Mouse (Mus musculus) limb, embryonic 12.5 days (tissue): ENCODE data around the gene Mocs3. TPM values are rescaled to one million over a fixed set of nuclear protein-coding genes. Genes with fewer than 3 reads are reported as not detected.
A peak's percentile ranks its signal among the peaks of the same experiment; 100 is the strongest.

Experiments used
- ATAC-seq: fragments of 200-750 bp; cut with Nextera tagmentation; 2 replicates; pipeline ENCODE4 v1.8.0; 2017; ENCODE audit warnings: low read depth, moderate TSS enrichment; ENCODE audit not compliant: insufficient number of reproducible peaks, insufficient read depth, low FRiP score, low TSS enrichment
- H3K27ac ChIP-seq: fragments of 300-500 bp; sonication (generic); 2 replicates; pipeline ENCODE4 v1.5.1; 2016; ENCODE audit warnings: mild to moderate bottlenecking, moderate library complexity
- H3K27me3 ChIP-seq: fragments of 300-500 bp; sonication (generic); 2 replicates; pipeline ENCODE4 v1.6.1; 2016; ENCODE audit warnings: mild to moderate bottlenecking, moderate library complexity
- H3K36me3 ChIP-seq: fragments of 300-500 bp; sonication (generic); 2 replicates; pipeline ENCODE4 v1.6.1; 2016; ENCODE audit warnings: mild to moderate bottlenecking, moderate library complexity
- H3K4me1 ChIP-seq: fragments of 300-500 bp; sonication (generic); replicated peaks from 2 replicates; pipeline ENCODE4 v1.6.1; 2016
- H3K4me2 ChIP-seq: fragments of 300-500 bp; sonication (generic); 2 replicates; pipeline ENCODE4 v1.6.1; 2016; ENCODE audit warnings: mild to moderate bottlenecking, moderate library complexity
- H3K4me3 ChIP-seq: fragments of 300-500 bp; sonication (generic); replicated peaks from 2 replicates; pipeline ENCODE4 v1.5.1; 2016; ENCODE audit warnings: mild to moderate bottlenecking
- H3K9ac ChIP-seq: fragments of 300-500 bp; sonication (generic); replicated peaks from 2 replicates; pipeline ENCODE4 v1.6.1; 2016; ENCODE audit warnings: mild to moderate bottlenecking, moderate library complexity
- H3K9me3 ChIP-seq: fragments of 300-500 bp; sonication (generic); 2 replicates; pipeline ENCODE4 v1.6.1; 2016; ENCODE audit warnings: mild to moderate bottlenecking, moderate library complexity
- WGBS: fragments of 180-500 bp; shearing (Covaris S2); methylation state at CpG from one replicate; pipeline ENCODE4 v1.1.7; 2016; 5-methylcytosine and 5-hydroxymethylcytosine counted together
- polyA plus RNA-seq: library from polyadenylated mRNA; unstranded; fragments of >200 nt; fragmentation: Nextera tagmentation; extraction: Ambion mirVana; gene quantifications from 2 replicates; pipeline ENCODE4 v1.2.1, GENCODE M21; 2016

Mocs3 gene
- polyA plus RNA-seq, 1 experiment from 2014 or later: 10.8 TPM

GRCm38 (mm10) chr2:168206725-168207644, 23.4 kb upstream of the Mocs3 start, which contains the start of gene Adnp:
TSS of gene Adnp (minus strand) at chr2:168207112.
- Histone ChIP-seq H3K4me3 (peak within 1 kb of the TSS; percentile 99), H3K27me3 (no peaks in the 10 kb centered on the region), H3K36me3 (peaks cover 61% of the 10 kb centered on the region), H3K27ac (peak within 1 kb of the TSS; percentile 99), H3K4me1 (peaks cover 11% of the 10 kb centered on the region), H3K9me3 (0 out of 2 replicates have a peak, but pooled peaks cover 4% of the 10 kb centered on the region), H3K9ac (peak within 1 kb of the TSS; percentile 100), H3K4me2 (peak within 1 kb of the TSS; percentile 68)
- 0% methylated on average over 45 of the region's 89 CpGs for WGBS
- ATAC-seq: peak; percentile 87

GRCm38 (mm10) chr2:168207883-168208282, 22.5 kb upstream of the Mocs3 start:
- Histone ChIP-seq H3K27ac (peak overlapping the region; percentile 99), H3K27me3 (no peaks in the 10 kb centered on the region), H3K9me3 (0 out of 2 replicates have a peak, but pooled peaks cover 4% of the 10 kb centered on the region), H3K4me1 (peaks cover 11% of the 10 kb centered on the region), H3K4me3 (no peak overlapping the region), H3K4me2 (peak overlapping the region; percentile 52; the same call in 1 of the 2 replicates), H3K36me3 (peaks cover 66% of the 10 kb centered on the region), H3K9ac (no peak overlapping the region)
- 89% methylated on average over 3 of the region's 3 CpGs for WGBS
- no peak for ATAC-seq

GRCm38 (mm10) chr2:168213788-168214397, 16.5 kb upstream of the Mocs3 start:
- Histone ChIP-seq H3K27me3 (no peaks in the 10 kb centered on the region), H3K27ac (no peak overlapping the region), H3K9me3 (no peaks in the 10 kb centered on the region), H3K9ac (no peak overlapping the region), H3K36me3 (peaks cover 93% of the 10 kb centered on the region), H3K4me3 (no peak overlapping the region), H3K4me1 (no peaks in the 10 kb centered on the region), H3K4me2 (no peak overlapping the region)
- 42% methylated on average over 5 of the region's 5 CpGs for WGBS
- ATAC-seq: no peak

GRCm38 (mm10) chr2:168223326-168223725, 7.1 kb upstream of the Mocs3 start:
- Histone ChIP-seq H3K27me3 (no peaks in the 10 kb centered on the region), H3K27ac (no peak overlapping the region), H3K4me2 (no peak overlapping the region), H3K4me1 (peaks cover 4% of the 10 kb centered on the region; the same call in 1 of the 2 replicates), H3K36me3 (peaks cover 76% of the 10 kb centered on the region), H3K4me3 (no peak overlapping the region), H3K9ac (no peak overlapping the region), H3K9me3 (no peaks in the 10 kb centered on the region)
- no peak for ATAC-seq
- WGBS: 92% methylated on average over 6 of the region's 6 CpGs

GRCm38 (mm10) chr2:168229116-168230025, 1.1 kb upstream of the Mocs3 start:
- H3K36me3 ChIP-seq: peaks cover 46% of the 10 kb centered on the region
- no peak for ATAC-seq

GRCm38 (mm10) chr2:168230773-168231470, 500 bp downstream of the Mocs3 start:
- Histone ChIP-seq H3K4me3 (peak overlapping the region; percentile 100), H3K9ac (peak overlapping the region; percentile 90), H3K27ac (peak overlapping the region; percentile 87; the same call in 1 of the 2 replicates), H3K4me1 (peaks cover 26% of the 10 kb centered on the region), H3K4me2 (peak overlapping the region; percentile 100), H3K9me3 (no peaks in the 10 kb centered on the region), H3K36me3 (peaks cover 33% of the 10 kb centered on the region), H3K27me3 (no peaks in the 10 kb centered on the region)
- ATAC-seq: peak; percentile 22; the same call in 1 of the 2 replicates
- 3% methylated on average over 97 of the region's 105 CpGs for WGBS

More at GRCm38 (mm10) chr2:168229116-168230025, 1.1 kb upstream of the Mocs3 start:
- H3K27me3 ChIP-seq: no peaks in the 10 kb centered on the region
- H3K4me1 ChIP-seq: peaks cover 26% of the 10 kb centered on the region
- 18% methylated on average over 41 of the region's 41 CpGs for WGBS
- peak overlapping the region; percentile 100 for H3K4me2 ChIP-seq
- H3K9me3 ChIP-seq: no peaks in the 10 kb centered on the region
- H3K27ac ChIP-seq: peak overlapping the region; percentile 87
- peak overlapping the region; percentile 100 for H3K4me3 ChIP-seq
- peak overlapping the region; percentile 90 for H3K9ac ChIP-seq

- Histone ChIP-seq H3K9me3 (no peaks in the 10 kb centered on the region), H3K27ac (no peak overlapping the region), H3K36me3 (peaks cover 27% of the 10 kb centered on the region), H3K4me3 (peak overlapping the region; percentile 100), H3K27me3 (no peaks in the 10 kb centered on the region), H3K4me2 (peak overlapping the region; percentile 100), H3K4me1 (peaks cover 26% of the 10 kb centered on the region), H3K9ac (peak overlapping the region; percentile 90)
- WGBS: 61% methylated on average over 33 of the region's 33 CpGs
- no peak for ATAC-seq
These were observed 1.0 kb downstream of the Mocs3 start for GRCm38 (mm10) chr2:168231471-168231829.

- 88% methylated on average over 5 of the region's 5 CpGs for WGBS
- ATAC-seq: no peak
These were observed 2.9 kb downstream of the Mocs3 start for GRCm38 (mm10) chr2:168233286-168233685.

GRCm38 (mm10) chr2:168238335-168238734, 7.9 kb downstream of the Mocs3 start:
- no peak overlapping the region for H3K4me3 ChIP-seq
- H3K4me2 ChIP-seq: no peak overlapping the region
- peaks cover 7% of the 10 kb centered on the region for H3K9me3 ChIP-seq
- ATAC-seq: no peak
- no peak overlapping the region for H3K9ac ChIP-seq
- 84% methylated on average over 4 of the region's 4 CpGs for WGBS
- 0 out of 2 replicates have a peak, but pooled peaks cover 3% of the 10 kb centered on the region for H3K27me3 ChIP-seq
- H3K36me3 ChIP-seq: peaks cover 13% of the 10 kb centered on the region
- H3K4me1 ChIP-seq: no peaks in the 10 kb centered on the region
- H3K27ac ChIP-seq: no peak overlapping the region

More at GRCm38 (mm10) chr2:168233286-168233685, 2.9 kb downstream of the Mocs3 start:
- Histone ChIP-seq H3K36me3 (peaks cover 23% of the 10 kb centered on the region), H3K4me2 (no peak overlapping the region), H3K27me3 (no peaks in the 10 kb centered on the region), H3K4me1 (peaks cover 22% of the 10 kb centered on the region), H3K9me3 (no peaks in the 10 kb centered on the region), H3K4me3 (no peak overlapping the region), H3K9ac (no peak overlapping the region), H3K27ac (no peak overlapping the region)

GRCm38 (mm10) chr2:168242841-168243240, 12.4 kb downstream of the Mocs3 start:
- Histone ChIP-seq H3K36me3 (no peaks in the 10 kb centered on the region), H3K27ac (no peak overlapping the region), H3K4me2 (no peak overlapping the region), H3K4me1 (no peaks in the 10 kb centered on the region), H3K4me3 (no peak overlapping the region), H3K9me3 (peaks cover 7% of the 10 kb centered on the region), H3K27me3 (0 out of 2 replicates have a peak, but pooled peaks cover 3% of the 10 kb centered on the region), H3K9ac (no peak overlapping the region)
- ATAC-seq: no peak
